Mouse (Mus musculus) heart, embryonic 10.5 days (tissue): ENCODE measurements around the gene Actl6a. TPM values are rescaled to one million over a fixed set of nuclear protein-coding genes. Genes with fewer than 3 reads are reported as not detected.

Experiments used
- DNase-seq: peaks from one replicate; pipeline ENCODE4 v3.0.0-alpha.2; 2017; ENCODE audit warnings: low spot score
- H3K27ac ChIP-seq: fragments of 300-500 bp; sonication (generic); 2 replicates; pipeline ENCODE4 v1.5.1; 2016; ENCODE audit warnings: mild to moderate bottlenecking
- H3K27me3 ChIP-seq: fragments of 300-500 bp; sonication (generic); 2 replicates; pipeline ENCODE4 v1.6.1; 2016; ENCODE audit warnings: mild to moderate bottlenecking; ENCODE audit not compliant: poor library complexity, insufficient read depth, severe bottlenecking
- H3K36me3 ChIP-seq: fragments of 300-500 bp; sonication (generic); 2 replicates; pipeline ENCODE4 v1.6.1; 2016; ENCODE audit warnings: mild to moderate bottlenecking, moderate library complexity
- H3K4me1 ChIP-seq: fragments of 300-500 bp; sonication (generic); 2 replicates; pipeline ENCODE4 v1.6.1; 2016; ENCODE audit warnings: mild to moderate bottlenecking
- H3K4me3 ChIP-seq: fragments of 300-500 bp; sonication (generic); 2 replicates; pipeline ENCODE4 v1.5.1; 2016; ENCODE audit warnings: mild to moderate bottlenecking, moderate library complexity
- H3K9me3 ChIP-seq: fragments of 300-500 bp; sonication (generic); 2 replicates; pipeline ENCODE4 v1.6.1; 2016; ENCODE audit warnings: mild to moderate bottlenecking, moderate library complexity
- WGBS: fragments of 180-500 bp; shearing (Covaris S2); methylation state at CpG from one replicate; pipeline ENCODE4 v1.1.7; 2016; 5-methylcytosine and 5-hydroxymethylcytosine counted together
- polyA plus RNA-seq: library from polyadenylated mRNA; unstranded; fragments of >200 nt; fragmentation: Nextera tagmentation; extraction: Ambion mirVana; gene quantifications from 2 replicates; pipeline ENCODE4 v1.2.1, GENCODE M21; 2016

The Actl6a gene
- polyA plus RNA-seq, 1 experiment from 2014 or later: 187 TPM

DNA sequence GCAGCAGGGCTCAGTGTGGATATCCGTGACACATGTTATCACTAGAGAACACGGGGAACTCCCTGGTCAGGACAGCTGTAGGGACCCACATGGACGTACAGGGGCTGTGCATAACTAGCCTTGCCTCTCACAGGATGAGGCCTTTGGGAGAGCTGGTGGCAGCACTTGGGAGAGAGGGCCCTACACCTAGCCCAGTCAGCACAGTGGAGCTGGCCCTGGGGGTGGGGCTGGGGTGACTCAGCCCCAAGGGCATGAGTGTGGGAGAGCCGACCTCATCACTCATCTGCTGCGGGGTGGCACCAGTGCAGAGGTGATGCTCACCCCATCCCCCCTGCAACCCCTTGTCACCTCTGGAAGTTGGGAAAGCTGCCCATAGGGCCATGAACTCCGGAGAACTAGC lies 29.7 kb upstream of the Actl6a start:
- H3K27me3 ChIP-seq: no peaks in the 10 kb centered on the region
- H3K4me3 ChIP-seq: no peak overlapping the region
- WGBS: 84% methylated on average over 6 of the region's 6 CpGs
- H3K9me3 ChIP-seq: no peaks in the 10 kb centered on the region
- H3K4me1 ChIP-seq: no peaks in the 10 kb centered on the region
- no peak overlapping the region for H3K27ac ChIP-seq
- no peak for DNase-seq
- no peaks in the 10 kb centered on the region for H3K36me3 ChIP-seq

DNA sequence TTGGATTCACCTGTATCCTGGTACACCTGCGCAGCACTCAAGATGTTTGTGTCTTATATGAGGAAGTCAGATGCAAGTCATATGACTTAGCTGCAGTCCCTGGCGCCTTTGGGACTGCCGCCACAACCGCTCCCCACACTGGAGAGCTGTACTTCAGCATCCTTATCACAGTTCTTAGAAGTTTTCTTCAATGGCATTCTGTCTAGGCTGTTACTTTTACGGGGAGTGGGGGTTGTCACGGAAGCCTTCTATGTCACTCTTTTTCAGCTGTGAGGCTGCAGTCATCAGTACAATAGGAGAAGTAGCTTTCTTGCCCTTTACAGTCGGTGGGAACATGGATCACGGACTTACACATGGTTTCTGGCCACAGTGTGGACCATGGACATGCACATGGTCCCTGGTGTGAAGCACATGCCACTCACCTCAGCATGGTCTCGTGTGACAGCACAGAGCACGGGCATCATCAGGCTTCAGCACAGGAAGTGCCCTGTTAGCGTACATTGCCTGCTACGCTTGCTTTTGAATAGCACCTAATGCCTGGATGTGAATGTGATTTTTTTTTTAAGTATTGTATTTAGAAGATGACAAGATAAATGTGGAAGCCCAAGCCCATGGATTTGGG lies 23.1 kb upstream of the Actl6a start:
- DNase-seq: peak; percentile 57
- Histone ChIP-seq H3K27me3 (no peaks in the 10 kb centered on the region), H3K9me3 (no peaks in the 10 kb centered on the region), H3K27ac (no peak overlapping the region), H3K36me3 (no peaks in the 10 kb centered on the region), H3K4me3 (no peak overlapping the region), H3K4me1 (no peaks in the 10 kb centered on the region)
- WGBS: 66% methylated on average over 11 of the region's 12 CpGs

GRCm38 (mm10) chr3:32684631-32685030 lies 21.5 kb upstream of the Actl6a start:
- Histone ChIP-seq H3K27ac (no peak overlapping the region), H3K27me3 (no peaks in the 10 kb centered on the region), H3K36me3 (no peaks in the 10 kb centered on the region), H3K4me3 (no peak overlapping the region), H3K4me1 (no peaks in the 10 kb centered on the region), H3K9me3 (no peaks in the 10 kb centered on the region)
- peak; percentile 33 for DNase-seq
- whole genome bisulfite sequencing: 73% methylated on average over 3 of the region's 3 CpGs

GRCm38 (mm10) chr3:32686537-32686936 lies 19.6 kb upstream of the Actl6a start:
- no peak for DNase-seq
- Histone ChIP-seq H3K4me3 (no peak overlapping the region), H3K36me3 (no peaks in the 10 kb centered on the region), H3K4me1 (no peaks in the 10 kb centered on the region), H3K9me3 (no peaks in the 10 kb centered on the region), H3K27ac (no peak overlapping the region), H3K27me3 (no peaks in the 10 kb centered on the region)
- 59% methylated on average over 1 of the region's 1 CpGs for WGBS

- Histone ChIP-seq H3K4me3 (no peak overlapping the region), H3K4me1 (no peaks in the 10 kb centered on the region), H3K27ac (no peak overlapping the region), H3K36me3 (no peaks in the 10 kb centered on the region), H3K9me3 (no peaks in the 10 kb centered on the region), H3K27me3 (no peaks in the 10 kb centered on the region)
- DNase-seq: no peak
- 58% methylated on average over 4 of the region's 4 CpGs for WGBS
Observed at GRCm38 (mm10) chr3:32687156-32687555, 18.9 kb upstream of the Actl6a start.

DNA sequence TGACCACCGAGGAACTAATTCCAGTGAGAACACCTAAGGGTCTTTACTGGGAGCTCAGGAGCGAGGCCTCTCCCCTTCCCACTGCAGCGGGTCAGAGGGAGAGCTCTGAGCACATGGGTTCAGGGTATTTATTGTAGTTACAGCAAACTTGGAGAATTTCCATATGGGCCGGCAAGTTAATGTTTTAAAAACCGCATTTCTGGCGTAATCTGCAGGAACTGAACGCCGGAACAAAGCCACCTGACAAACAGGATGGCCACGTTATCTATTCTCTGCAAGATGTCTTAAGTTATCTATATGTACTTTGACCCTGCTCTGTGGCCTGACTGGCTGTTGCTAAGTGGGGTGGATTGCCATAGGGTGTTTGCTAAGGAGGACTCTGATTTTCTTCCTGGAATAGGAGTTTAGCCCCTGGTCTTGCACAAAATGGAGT lies 16.5 kb upstream of the Actl6a start:
- Histone ChIP-seq H3K9me3 (no peaks in the 10 kb centered on the region), H3K27ac (no peak overlapping the region), H3K4me1 (no peaks in the 10 kb centered on the region), H3K4me3 (no peak overlapping the region), H3K36me3 (no peaks in the 10 kb centered on the region), H3K27me3 (no peaks in the 10 kb centered on the region)
- DNase-seq: no peak
- WGBS: 59% methylated on average over 9 of the region's 9 CpGs

- Histone ChIP-seq H3K4me1 (no peaks in the 10 kb centered on the region), H3K27me3 (no peaks in the 10 kb centered on the region), H3K9me3 (no peaks in the 10 kb centered on the region), H3K36me3 (no peaks in the 10 kb centered on the region), H3K27ac (no peak overlapping the region), H3K4me3 (no peak overlapping the region)
- WGBS: 76% methylated on average over 3 of the region's 3 CpGs
- no peak for DNase-seq
Observed at GRCm38 (mm10) chr3:32690008-32690407, 16.1 kb upstream of the Actl6a start.

- H3K36me3 ChIP-seq: no peaks in the 10 kb centered on the region
- 61% methylated on average over 1 of the region's 1 CpGs for WGBS
- H3K4me1 ChIP-seq: no peaks in the 10 kb centered on the region
- DNase-seq: no peak
- no peaks in the 10 kb centered on the region for H3K9me3 ChIP-seq
- H3K27me3 ChIP-seq: no peaks in the 10 kb centered on the region
- H3K4me3 ChIP-seq: no peak overlapping the region
- no peak overlapping the region for H3K27ac ChIP-seq
Observed at GRCm38 (mm10) chr3:32690901-32691300, 15.2 kb upstream of the Actl6a start.

DNA sequence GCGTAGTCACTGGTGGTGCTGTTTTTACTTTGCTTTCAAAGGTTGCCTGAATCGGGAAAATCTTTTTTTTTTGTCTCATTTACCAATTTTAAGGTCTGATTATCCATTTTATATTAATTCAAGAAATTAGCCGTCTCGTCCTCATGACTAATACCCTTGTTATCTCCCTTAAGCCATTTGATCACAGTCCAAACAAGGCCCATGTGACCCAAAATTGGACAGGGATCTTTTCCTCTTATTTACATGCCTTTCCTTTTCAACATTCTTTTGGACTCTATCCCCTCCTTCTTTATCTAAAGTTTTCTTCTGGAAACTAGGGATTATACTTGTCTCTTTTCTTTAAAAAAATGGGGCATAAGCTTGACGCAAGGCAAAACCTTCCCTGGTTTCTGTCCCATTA lies 14.3 kb upstream of the Actl6a start:
- Histone ChIP-seq H3K4me1 (no peaks in the 10 kb centered on the region), H3K9me3 (no peaks in the 10 kb centered on the region), H3K4me3 (no peak overlapping the region), H3K27ac (no peak overlapping the region), H3K36me3 (no peaks in the 10 kb centered on the region), H3K27me3 (no peaks in the 10 kb centered on the region)
- WGBS: 74% methylated on average over 5 of the region's 5 CpGs
- DNase-seq: no peak

GRCm38 (mm10) chr3:32694211-32694610 lies 11.9 kb upstream of the Actl6a start:
- H3K4me1 ChIP-seq: no peaks in the 10 kb centered on the region
- H3K9me3 ChIP-seq: no peaks in the 10 kb centered on the region
- no peaks in the 10 kb centered on the region for H3K27me3 ChIP-seq
- H3K27ac ChIP-seq: no peak overlapping the region
- H3K36me3 ChIP-seq: no peaks in the 10 kb centered on the region
- no peak overlapping the region for H3K4me3 ChIP-seq
- WGBS: 74% methylated on average over 5 of the region's 5 CpGs
- no peak for DNase-seq

DNA sequence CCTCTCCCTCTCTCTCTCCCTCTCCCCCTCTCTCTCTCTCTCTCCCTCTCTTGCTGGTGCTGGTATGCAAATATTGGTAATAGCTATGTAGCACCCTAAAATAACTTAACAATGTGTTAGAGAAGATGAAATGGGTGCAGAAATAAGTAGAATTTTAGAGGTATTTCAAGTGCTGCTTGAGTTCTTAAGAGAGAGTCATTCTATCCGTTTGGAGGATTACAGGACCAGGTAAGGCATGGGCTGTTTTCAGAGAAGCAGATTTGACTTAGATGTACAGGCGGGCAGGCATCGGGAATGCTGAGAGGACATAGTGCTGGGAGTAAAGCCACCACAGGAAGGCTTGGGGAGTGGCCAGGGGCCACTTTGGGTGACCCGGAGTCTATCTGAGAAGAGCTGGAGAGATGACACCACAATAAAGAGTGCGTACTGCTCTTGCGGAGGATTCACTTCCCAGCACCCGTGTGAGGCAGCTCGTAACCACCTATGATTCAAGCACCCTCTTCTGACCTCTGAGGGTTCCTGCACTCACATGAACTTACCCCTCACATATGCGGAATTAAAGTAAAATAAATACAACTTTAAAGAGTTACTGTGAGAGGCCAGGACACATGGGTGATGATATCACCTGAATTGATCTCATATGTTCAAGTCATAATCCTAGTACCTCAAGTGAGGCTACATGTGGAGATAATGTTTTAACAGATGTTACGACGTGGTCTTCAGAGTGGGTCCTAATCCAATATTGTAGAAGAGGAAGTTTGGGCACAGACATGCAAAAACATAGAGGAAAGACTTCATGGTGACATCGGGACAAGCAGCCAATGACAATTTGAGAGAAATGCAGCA lies 11.1 kb upstream of the Actl6a start:
- H3K4me1 ChIP-seq: no peaks in the 10 kb centered on the region
- H3K9me3 ChIP-seq: no peaks in the 10 kb centered on the region
- no peak for DNase-seq
- H3K4me3 ChIP-seq: no peak overlapping the region
- no peaks in the 10 kb centered on the region for H3K36me3 ChIP-seq
- H3K27ac ChIP-seq: no peak overlapping the region
- whole genome bisulfite sequencing: 77% methylated on average over 12 of the region's 12 CpGs
- H3K27me3 ChIP-seq: no peaks in the 10 kb centered on the region

- Histone ChIP-seq H3K9me3 (no peaks in the 10 kb centered on the region), H3K27me3 (no peaks in the 10 kb centered on the region), H3K4me3 (no peak overlapping the region), H3K27ac (no peak overlapping the region), H3K36me3 (no peaks in the 10 kb centered on the region), H3K4me1 (no peaks in the 10 kb centered on the region)
- DNase-seq: no peak
- 80% methylated on average over 4 of the region's 4 CpGs for WGBS
Observed at GRCm38 (mm10) chr3:32695583-32695980, 10.5 kb upstream of the Actl6a start.

DNA sequence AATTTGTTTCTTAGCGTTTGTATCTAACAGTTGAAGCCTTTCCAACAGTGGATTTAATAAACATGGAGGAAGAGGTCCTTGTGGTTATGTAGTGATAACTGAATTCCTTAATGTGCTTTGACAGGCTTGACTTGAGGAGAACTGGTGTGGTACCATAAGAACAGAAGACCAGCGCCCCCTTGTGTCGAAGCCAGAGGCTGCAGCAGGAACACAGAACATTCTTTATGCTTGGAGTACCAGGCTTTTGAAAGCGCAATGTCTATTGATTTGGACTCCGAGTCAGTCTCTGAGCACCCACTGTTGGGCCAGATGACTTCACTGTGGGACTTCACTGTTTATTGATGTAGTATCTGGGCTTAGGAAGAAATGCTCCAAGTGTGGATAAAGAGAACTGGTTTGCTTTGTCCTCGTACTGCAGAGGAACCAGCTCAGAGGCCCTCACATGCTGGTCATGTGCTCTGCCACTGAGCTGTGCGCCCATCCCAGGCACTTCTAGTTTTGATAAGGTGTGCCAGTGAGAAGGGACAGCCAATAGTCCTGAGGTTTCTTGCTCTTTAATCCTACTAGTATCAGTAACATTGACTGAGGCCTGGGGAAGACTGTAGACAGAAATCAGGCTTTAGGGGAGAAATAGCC lies 7.8 kb upstream of the Actl6a start:
- Histone ChIP-seq H3K4me3 (no peak overlapping the region), H3K27me3 (no peaks in the 10 kb centered on the region), H3K4me1 (no peaks in the 10 kb centered on the region), H3K27ac (no peak overlapping the region), H3K9me3 (no peaks in the 10 kb centered on the region), H3K36me3 (no peaks in the 10 kb centered on the region)
- DNase-seq: peak; percentile 89
- WGBS: 37% methylated on average over 7 of the region's 7 CpGs
